In the genomic region with DNA sequence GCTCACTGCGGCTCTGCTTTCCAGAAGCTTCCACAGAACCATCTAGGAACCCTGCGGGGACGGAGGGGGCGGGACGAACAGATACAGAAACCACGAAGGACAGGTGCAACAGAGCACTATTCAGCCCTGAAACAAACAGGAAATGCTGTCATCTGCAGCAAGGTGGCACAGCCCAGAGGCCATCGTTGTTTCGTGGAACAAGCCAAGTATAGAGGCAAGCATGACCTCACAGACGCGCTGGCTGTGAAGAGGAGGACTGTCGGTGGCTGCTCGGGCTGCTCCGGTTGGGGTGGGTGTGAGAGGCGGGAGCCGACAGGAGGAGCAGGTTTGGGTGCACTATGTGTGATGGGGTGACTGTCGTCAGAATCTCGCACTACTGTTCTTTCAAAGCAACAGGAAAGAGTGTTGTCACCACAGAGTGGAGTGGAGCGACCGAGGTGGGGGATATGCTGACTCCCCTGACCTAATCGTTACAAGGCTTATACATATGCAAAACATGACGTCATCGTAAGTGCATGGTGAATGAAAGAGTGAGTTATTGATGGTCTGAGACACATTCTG, we compare ENCODE assay signal across 9 mouse cellular contexts. TPM values are rescaled to one million over a fixed set of nuclear protein-coding genes. Genes with fewer than 3 reads are reported as not detected.
DNase-seq lines count a peak whose midpoint lies in the region; ATAC-seq and TF ChIP-seq lines count a peak whose summit lies in the region.
"Had no signal": no experiment of that assay in that cellular context is flagged by ENCODE, and none has a peak within 500 bp of the region (broad histone marks: within the 10 kb centered on the region; RNA-seq: fewer than 3 reads in every experiment).

No protein-coding gene starts in this region.

- no peak overlapping the region for H3K27ac ChIP-seq in heart, embryonic 15.5 days
- H3K27ac ChIP-seq in hindbrain, postnatal 0 days = no peak overlapping the region

- DNase-seq in heart, adult 9 months (ENCODE audit: low spot score in 2 of 2) = no peak
- peak; percentile 17 for DNase-seq in NIH3T3 (ENCODE audit: low read depth)
- no peak for DNase-seq in hindbrain, postnatal 0 days (ENCODE audit: low spot score)
- DNase-seq in naive thymus-derived CD4-positive, alpha-beta T cell, adult 2 months (ENCODE audit: low read depth) = peak; percentile 92
- DNase-seq in adrenal gland, postnatal 36 days = no peak
- DNase-seq in layer of hippocampus, adult 8-10 months (ENCODE audit: low spot score in 2 of 2) = no peak
- no peak for DNase-seq in layer of hippocampus, postnatal 14 days (ENCODE audit: low spot score in 2 of 2)

- 15% methylated on average over 22 of the region's 22 CpGs for WGBS in heart, embryonic 15.5 days
- WGBS in hindbrain, postnatal 0 days = 20% methylated on average over 22 of the region's 22 CpGs

- H3K4me3 ChIP-seq in heart, embryonic 15.5 days = 0 out of 2 replicates have a peak overlapping the region, but pooled peaks have one; percentile 11
- H3K4me3 ChIP-seq in hindbrain, postnatal 0 days (ENCODE audit: low read length) = no peak overlapping the region

- H3K27me3 ChIP-seq in heart, embryonic 15.5 days = peaks cover 43% of the 10 kb centered on the region
- no peaks in the 10 kb centered on the region for H3K27me3 ChIP-seq in hindbrain, postnatal 0 days (ENCODE audit: insufficient read depth, low read length)
- H3K27me3 ChIP-seq: Patski had no signal

- no peak for TF ChIP-seq CTCF in hindbrain, postnatal 0 days (IDR thresholded peaks at IDR 0.05; ENCODE audit: low read depth)

- ATAC-seq in heart, embryonic 15.5 days (replicated peaks; ENCODE audit: insufficient number of reproducible peaks, insufficient read depth, low FRiP score, low read depth) = 0 out of 2 replicates have a peak, but pooled peaks have one; percentile 32
- no peak for ATAC-seq in hindbrain, postnatal 0 days

- peaks cover 11% of the 10 kb centered on the region for H3K4me1 ChIP-seq in heart, embryonic 15.5 days (replicated peaks)
- no peaks in the 10 kb centered on the region; the same call in 1 of the 2 replicates for H3K4me1 ChIP-seq in hindbrain, postnatal 0 days (ENCODE audit: insufficient read depth, low read length)

- H3K9me3 ChIP-seq in heart, embryonic 15.5 days (replicated peaks) = no peaks in the 10 kb centered on the region
- H3K9me3 ChIP-seq in hindbrain, postnatal 0 days (ENCODE audit: low read length) = no peaks in the 10 kb centered on the region

- peak overlapping the region; percentile 49 for H3K4me2 ChIP-seq in heart, embryonic 15.5 days
- peak overlapping the region; percentile 27; the same call in 1 of the 2 replicates for H3K4me2 ChIP-seq in hindbrain, postnatal 0 days (ENCODE audit: low read depth, low read length)

- H3K36me3 ChIP-seq in heart, embryonic 15.5 days = no peaks in the 10 kb centered on the region
- no peaks in the 10 kb centered on the region for H3K36me3 ChIP-seq in hindbrain, postnatal 0 days (ENCODE audit: insufficient read depth, low read length)

- no peak overlapping the region for H3K9ac ChIP-seq in heart, embryonic 15.5 days
- H3K9ac ChIP-seq in hindbrain, postnatal 0 days (replicated peaks; ENCODE audit: low read length) = no peak overlapping the region

RNA-seq across cellular contexts. Expression of a gene that starts 4.4 kb away (rescaled TPM):
- polyA plus RNA-seq in heart, embryonic 15.5 days (2015; fragmentation: Nextera tagmentation; extraction: Ambion mirVana) = 0.53 TPM in 1 of 2 replicates, not detected in the other
- 125 and 133 TPM in 2 replicates for total RNA-seq in hindbrain, postnatal 0 days (2014; rRNA removed)
- 13.6 and 13.9 TPM in 2 replicates for polyA plus RNA-seq in hindbrain, postnatal 0 days (2015; fragmentation: Nextera tagmentation; extraction: Ambion mirVana)
- total RNA-seq in adrenal gland, postnatal 36 days (2021) = 1 to 10 TPM; 6.1 to 8.5 TPM
- total RNA-seq in layer of hippocampus, adult 8-10 months (2022) = 100 to 1,000 TPM; 251 to 313 (median 283) TPM
- total RNA-seq in layer of hippocampus, postnatal 14 days (2021) = 100 to 1,000 TPM; 290 to 306 TPM

RNA-seq across cellular contexts. Expression of a gene that starts 5.3 kb away (rescaled TPM):
- polyA plus RNA-seq in heart, embryonic 15.5 days (2015; fragmentation: Nextera tagmentation; extraction: Ambion mirVana) = 0.21 and 1.1 TPM in 2 replicates
- total RNA-seq in hindbrain, postnatal 0 days (2014; rRNA removed) = 4.7 and 12.1 TPM in 2 replicates
- 5.7 and 7.4 TPM in 2 replicates for polyA plus RNA-seq in hindbrain, postnatal 0 days (2015; fragmentation: Nextera tagmentation; extraction: Ambion mirVana)
- 1 to 10 TPM; 1.1 to 1.4 TPM for total RNA-seq in adrenal gland, postnatal 36 days (2021)
- total RNA-seq in layer of hippocampus, adult 8-10 months (2022) = 10 to 100 TPM in 3 of 4 experiments, 1 to 10 TPM in 1; 9.9 to 12.5 (median 11.3) TPM
- total RNA-seq in layer of hippocampus, postnatal 14 days (2021) = 10 to 100 TPM in 1 of 2 experiments, 1 to 10 TPM in 1; 8.7 to 12.0 TPM

RNA-seq across cellular contexts. Expression of a gene that starts 35.2 kb away (rescaled TPM):
- polyA plus RNA-seq in heart, embryonic 15.5 days (2015; fragmentation: Nextera tagmentation; extraction: Ambion mirVana) = 92.2 and 101 TPM in 2 replicates
- 176 and 221 TPM in 2 replicates for total RNA-seq in hindbrain, postnatal 0 days (2014; rRNA removed)
- 209 and 216 TPM in 2 replicates for polyA plus RNA-seq in hindbrain, postnatal 0 days (2015; fragmentation: Nextera tagmentation; extraction: Ambion mirVana)
- 100 to 1,000 TPM; 121 to 125 TPM for total RNA-seq in adrenal gland, postnatal 36 days (2021)
- total RNA-seq in layer of hippocampus, adult 8-10 months (2022) = 100 to 1,000 TPM; 135 to 147 (median 139) TPM
- 100 to 1,000 TPM; 174 to 179 TPM for total RNA-seq in layer of hippocampus, postnatal 14 days (2021)

RNA-seq across cellular contexts. Expression of a gene that starts 45.4 kb away (rescaled TPM):
- 0.37 and 0.44 TPM in 2 replicates for polyA plus RNA-seq in heart, embryonic 15.5 days (2015; fragmentation: Nextera tagmentation; extraction: Ambion mirVana)
- total RNA-seq in hindbrain, postnatal 0 days (2014; rRNA removed) = 0.97 and 1.4 TPM in 2 replicates
- polyA plus RNA-seq in hindbrain, postnatal 0 days (2015; fragmentation: Nextera tagmentation; extraction: Ambion mirVana) = 0.89 and 1.2 TPM in 2 replicates
- under 1 TPM; 0.16 to 0.53 TPM for total RNA-seq in adrenal gland, postnatal 36 days (2021)
- 1 to 10 TPM; 1.6 to 2.1 (median 1.8) TPM for total RNA-seq in layer of hippocampus, adult 8-10 months (2022)
- 1 to 10 TPM; 1.6 to 2.1 TPM for total RNA-seq in layer of hippocampus, postnatal 14 days (2021)

RNA-seq across cellular contexts. Expression of a gene that starts 51.6 kb away (rescaled TPM):
- polyA plus RNA-seq in heart, embryonic 15.5 days (2015; fragmentation: Nextera tagmentation; extraction: Ambion mirVana) = 29.1 and 38.8 TPM in 2 replicates
- total RNA-seq in hindbrain, postnatal 0 days (2014; rRNA removed) = 29.1 and 34.6 TPM in 2 replicates
- polyA plus RNA-seq in hindbrain, postnatal 0 days (2015; fragmentation: Nextera tagmentation; extraction: Ambion mirVana) = 44.6 and 48.6 TPM in 2 replicates
- 10 to 100 TPM; 27.1 to 36.0 TPM for total RNA-seq in adrenal gland, postnatal 36 days (2021)
- 10 to 100 TPM; 19.3 to 24.7 (median 22.3) TPM for total RNA-seq in layer of hippocampus, adult 8-10 months (2022)
- 10 to 100 TPM; 21.2 to 21.9 TPM for total RNA-seq in layer of hippocampus, postnatal 14 days (2021)

Comparison
In these comparisons a context has a peak if more than half of its experiments do, and no peak if none do; other contexts are left out.
1. DNase-seq: peak in NIH3T3 (single experiment) and naive thymus-derived CD4-positive, alpha-beta T cell, adult 2 months (single experiment); none in heart, adult 9 months (0 of 2), hindbrain, postnatal 0 days (single experiment), adrenal gland, postnatal 36 days (0 of 2), layer of hippocampus, adult 8-10 months (0 of 2) and layer of hippocampus, postnatal 14 days (0 of 2).
2. RNA of a gene that starts 4.4 kb away (total RNA-seq): 290 to 306 TPM in layer of hippocampus, postnatal 14 days, 251 to 313 TPM in layer of hippocampus, adult 8-10 months and 125 to 133 TPM in hindbrain, postnatal 0 days; 6.1 to 8.5 TPM in adrenal gland, postnatal 36 days; every median in the first group is over 10 times any median in the second.